Mouse (Mus musculus) thymus, adult 18-20 months (tissue): ENCODE results near the gene Rack1.
"Not testable (repeated sequence)": the region's sequence is repeated elsewhere in the genome, so short reads cannot be mapped to it uniquely, and the experiment has no call there.

Experiments used
- DNase-seq, 2 experiments: peaks; one replicate each; pipeline ENCODE4 v3.0.0; 2022; ENCODE audit warnings: mixed read lengths in 2 of 2

Rack1 gene

GRCm38 (mm10) chr11:48843202-48843601, 43.1 kb downstream of the Rack1 start:
- DNase-seq: no peak

GRCm38 (mm10) chr11:48844309-48844708, 44.2 kb downstream of the Rack1 start:
- DNase-seq: no peak

- no peak for DNase-seq
Measured at GRCm38 (mm10) chr11:48845244-48845815, 45.2 kb downstream of the Rack1 start.

- not testable (repeated sequence) for DNase-seq
Measured at GRCm38 (mm10) chr11:48846362-48846761, 46.2 kb downstream of the Rack1 start.

- DNase-seq: no peak
Measured at GRCm38 (mm10) chr11:48846881-48847280, 46.7 kb downstream of the Rack1 start.

GRCm38 (mm10) chr11:48850240-48850639, 50.1 kb downstream of the Rack1 start:
- DNase-seq: no peak

- no peak for DNase-seq
Measured at GRCm38 (mm10) chr11:48851270-48851995, 51.3 kb downstream of the Rack1 start.

- DNase-seq: no peak
Measured at GRCm38 (mm10) chr11:48852190-48852589, 52.1 kb downstream of the Rack1 start.

- DNase-seq: no peak
Measured at GRCm38 (mm10) chr11:48852624-48853473, 52.7 kb downstream of the Rack1 start.

GRCm38 (mm10) chr11:48853474-48854180, 53.5 kb downstream of the Rack1 start:
- DNase-seq: peak; percentile 66 to 84
